Mouse (Mus musculus) neural tube, embryonic 13.5 days (tissue): ENCODE results near the gene Txn2. TPM values are rescaled to one million over a fixed set of nuclear protein-coding genes. Genes with fewer than 3 reads are reported as not detected.

Source experiments
- ATAC-seq: fragments of 200-750 bp; cut with Nextera tagmentation; 2 replicates; pipeline ENCODE4 v1.8.0; 2017; ENCODE audit warnings: low read depth, mild to moderate bottlenecking, moderate TSS enrichment, moderate library complexity
- H3K27ac ChIP-seq: fragments of 300-500 bp; sonication (generic); replicated peaks from 2 replicates; pipeline ENCODE4 v1.5.1; 2015; ENCODE audit warnings: moderate library complexity, mild to moderate bottlenecking, inconsistent platforms
- H3K27me3 ChIP-seq: fragments of 300-500 bp; sonication (generic); 2 replicates; pipeline ENCODE4 v1.6.1; 2015; ENCODE audit warnings: mild to moderate bottlenecking, inconsistent platforms
- H3K36me3 ChIP-seq: fragments of 300-500 bp; sonication (generic); 2 replicates; pipeline ENCODE4 v1.6.1; 2015; ENCODE audit warnings: mild to moderate bottlenecking, inconsistent platforms
- H3K4me1 ChIP-seq: fragments of 300-500 bp; sonication (generic); replicated peaks from 2 replicates; pipeline ENCODE4 v1.6.1; 2015; ENCODE audit warnings: inconsistent platforms
- H3K4me2 ChIP-seq: fragments of 300-500 bp; sonication (generic); 2 replicates; pipeline ENCODE4 v1.6.1; 2015; ENCODE audit warnings: inconsistent platforms, mild to moderate bottlenecking, moderate library complexity
- H3K4me3 ChIP-seq: fragments of 300-500 bp; sonication (generic); 2 replicates; pipeline ENCODE4 v1.5.1; 2015; ENCODE audit warnings: mild to moderate bottlenecking, inconsistent platforms
- H3K9ac ChIP-seq: fragments of 300-500 bp; sonication (generic); 2 replicates; pipeline ENCODE4 v1.6.1; 2015; ENCODE audit warnings: moderate library complexity, mild to moderate bottlenecking, inconsistent platforms
- H3K9me3 ChIP-seq: fragments of 300-500 bp; sonication (generic); 2 replicates; pipeline ENCODE4 v1.6.1; 2016; ENCODE audit warnings: inconsistent platforms
- WGBS: fragments of 180-500 bp; shearing (Covaris S2); methylation state at CpG from one replicate; pipeline ENCODE4 v1.1.7; 2015; 5-methylcytosine and 5-hydroxymethylcytosine counted together
- polyA plus RNA-seq: library from polyadenylated mRNA; unstranded; fragments of >200 nt; fragmentation: Nextera tagmentation; extraction: Ambion mirVana; gene quantifications from 2 replicates; pipeline ENCODE4 v1.2.1, GENCODE M21; 2015

Gene Txn2
- polyA plus RNA-seq, 1 experiment from 2014 or later, result 209 TPM

DNA sequence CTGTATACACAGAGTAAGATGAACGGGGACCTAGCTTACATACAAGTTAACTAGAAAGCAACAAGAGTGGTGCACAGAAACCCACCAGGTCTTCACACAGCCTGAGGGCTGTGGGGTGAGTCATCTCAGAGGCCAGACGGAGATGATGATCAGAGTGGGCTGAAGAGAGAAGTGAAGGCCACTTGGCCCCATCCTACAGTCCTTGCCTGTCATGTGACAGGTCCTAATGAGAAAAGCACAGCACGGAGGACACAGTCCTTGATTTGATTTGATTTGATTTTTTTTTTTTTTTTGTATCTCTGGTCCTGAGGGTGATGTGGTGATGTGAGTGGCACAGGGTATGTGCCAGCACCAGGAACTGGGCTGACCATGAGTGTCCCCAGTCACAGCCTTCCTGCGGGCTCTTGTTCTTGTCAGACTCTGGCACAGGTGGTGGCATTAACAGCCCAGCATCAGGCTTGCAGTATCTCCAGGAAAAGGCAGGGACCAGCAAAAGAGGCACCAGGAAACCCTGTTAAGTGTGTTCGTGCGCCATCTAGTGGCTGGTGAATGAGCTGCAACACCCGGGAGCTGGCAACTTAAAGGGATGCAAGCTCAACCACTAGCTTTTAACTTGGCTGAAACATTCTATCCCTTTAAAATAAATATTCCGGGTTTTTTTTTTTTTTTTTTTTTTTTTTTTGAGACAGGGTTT is 11.8 kb downstream of the Txn2 start:
- Histone ChIP-seq H3K27ac (no peak overlapping the region), H3K9ac (no peak overlapping the region), H3K36me3 (peaks cover 69% of the 10 kb centered on the region), H3K4me2 (no peak overlapping the region), H3K27me3 (no peaks in the 10 kb centered on the region), H3K9me3 (no peaks in the 10 kb centered on the region), H3K4me1 (0 out of 2 replicates have a peak, but pooled peaks cover 4% of the 10 kb centered on the region), H3K4me3 (no peak overlapping the region)
- ATAC-seq, result 0 out of 2 replicates have a peak, but pooled peaks have one; percentile 61
- 43% methylated on average over 8 of the region's 8 CpGs for WGBS

DNA sequence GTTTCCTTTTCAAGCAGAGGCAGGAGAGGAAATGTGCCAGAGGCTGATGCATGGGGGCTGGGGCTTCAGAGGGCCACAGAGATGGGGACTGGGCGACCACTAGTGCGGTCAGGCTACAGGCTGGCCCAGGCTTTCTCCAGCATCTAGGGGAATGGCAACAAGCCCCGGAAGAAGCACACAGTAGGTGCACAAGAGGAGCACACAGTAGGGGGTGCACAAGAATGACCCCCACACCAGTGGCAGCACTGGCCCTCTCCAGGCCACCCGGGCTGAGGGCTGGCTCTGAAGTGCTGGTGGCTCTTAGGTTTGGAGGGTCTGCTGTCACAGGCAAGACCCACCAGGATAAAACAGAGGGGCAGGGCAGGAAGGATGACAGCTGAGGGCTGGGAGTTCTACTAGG is 13.5 kb downstream of the Txn2 start:
- no peak overlapping the region for H3K4me2 ChIP-seq
- H3K36me3 ChIP-seq, result peaks cover 54% of the 10 kb centered on the region
- WGBS, result 97% methylated on average over 4 of the region's 4 CpGs
- H3K4me3 ChIP-seq, result no peak overlapping the region
- H3K9ac ChIP-seq, result no peak overlapping the region
- no peaks in the 10 kb centered on the region for H3K27me3 ChIP-seq
- H3K4me1 ChIP-seq, result 0 out of 2 replicates have a peak, but pooled peaks cover 4% of the 10 kb centered on the region
- no peaks in the 10 kb centered on the region for H3K9me3 ChIP-seq
- no peak overlapping the region for H3K27ac ChIP-seq
- no peak for ATAC-seq

DNA sequence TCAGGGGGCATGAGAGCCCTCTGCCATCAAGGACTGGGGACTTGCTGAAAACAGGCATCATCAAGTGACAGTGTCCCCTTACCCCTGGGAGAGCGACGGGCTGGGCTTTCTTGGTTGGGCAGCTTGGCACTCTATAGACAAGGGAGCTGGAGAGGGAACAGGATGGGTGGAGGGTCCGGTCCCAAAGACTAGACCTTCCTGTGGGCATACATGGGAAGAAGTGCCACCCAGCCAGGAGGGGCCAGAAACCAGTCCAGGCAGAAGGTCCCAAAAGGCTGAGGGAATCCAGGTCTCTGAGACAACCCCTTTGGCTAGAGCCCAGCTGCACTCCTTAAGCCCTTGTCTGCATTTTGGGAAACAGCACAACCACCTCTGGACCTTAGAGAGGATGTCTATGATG is 14.3 kb downstream of the Txn2 start:
- peaks cover 47% of the 10 kb centered on the region for H3K36me3 ChIP-seq
- no peak for ATAC-seq
- no peak overlapping the region for H3K4me3 ChIP-seq
- H3K9me3 ChIP-seq, result no peaks in the 10 kb centered on the region
- 0 out of 2 replicates have a peak, but pooled peaks cover 4% of the 10 kb centered on the region for H3K4me1 ChIP-seq
- 97% methylated on average over 3 of the region's 3 CpGs for WGBS
- H3K27ac ChIP-seq, result no peak overlapping the region
- H3K27me3 ChIP-seq, result no peaks in the 10 kb centered on the region
- H3K9ac ChIP-seq, result no peak overlapping the region
- H3K4me2 ChIP-seq, result no peak overlapping the region

GRCm38 (mm10) chr15:77913054-77913453 is 15.8 kb downstream of the Txn2 start:
- ATAC-seq, result no peak
- Histone ChIP-seq H3K27ac (no peak overlapping the region), H3K4me1 (0 out of 2 replicates have a peak, but pooled peaks cover 4% of the 10 kb centered on the region), H3K27me3 (no peaks in the 10 kb centered on the region), H3K36me3 (peaks cover 34% of the 10 kb centered on the region), H3K4me2 (no peak overlapping the region), H3K9ac (no peak overlapping the region), H3K9me3 (no peaks in the 10 kb centered on the region), H3K4me3 (no peak overlapping the region)
- 87% methylated on average over 8 of the region's 8 CpGs for WGBS

- Histone ChIP-seq H3K4me3 (no peak overlapping the region), H3K27ac (no peak overlapping the region), H3K9ac (no peak overlapping the region), H3K4me2 (no peak overlapping the region), H3K4me1 (0 out of 2 replicates have a peak, but pooled peaks cover 4% of the 10 kb centered on the region), H3K27me3 (no peaks in the 10 kb centered on the region), H3K36me3 (peaks cover 33% of the 10 kb centered on the region), H3K9me3 (no peaks in the 10 kb centered on the region)
- WGBS, result 66% methylated on average over 7 of the region's 7 CpGs
- ATAC-seq, result no peak
Measured at GRCm38 (mm10) chr15:77912585-77912984, 16.2 kb downstream of the Txn2 start.

DNA sequence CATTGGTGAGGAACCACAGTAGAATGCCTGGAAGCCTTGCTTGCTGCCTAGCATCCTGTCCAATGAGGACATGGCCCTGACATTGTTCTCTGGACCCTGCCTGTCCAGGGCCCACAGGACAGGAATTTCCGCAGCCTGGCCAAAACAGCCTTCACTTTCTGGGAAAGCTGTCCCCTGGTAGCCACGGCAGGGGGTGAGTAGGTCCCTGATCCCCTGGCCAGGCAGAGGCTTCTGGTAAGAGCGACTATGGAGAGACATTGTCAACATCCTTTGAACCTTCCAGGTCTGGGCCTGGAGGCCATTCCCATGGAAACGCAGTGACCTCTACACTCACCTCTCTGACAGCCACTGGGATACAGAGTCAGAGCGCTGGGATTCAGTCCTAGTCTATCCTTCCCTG is 16.8 kb downstream of the Txn2 start:
- no peak overlapping the region for H3K4me2 ChIP-seq
- 73% methylated on average over 5 of the region's 5 CpGs for WGBS
- H3K4me3 ChIP-seq, result no peak overlapping the region
- H3K4me1 ChIP-seq, result 0 out of 2 replicates have a peak, but pooled peaks cover 4% of the 10 kb centered on the region
- no peaks in the 10 kb centered on the region for H3K9me3 ChIP-seq
- H3K9ac ChIP-seq, result no peak overlapping the region
- no peak overlapping the region for H3K27ac ChIP-seq
- no peak for ATAC-seq
- H3K27me3 ChIP-seq, result no peaks in the 10 kb centered on the region
- peaks cover 33% of the 10 kb centered on the region for H3K36me3 ChIP-seq

DNA sequence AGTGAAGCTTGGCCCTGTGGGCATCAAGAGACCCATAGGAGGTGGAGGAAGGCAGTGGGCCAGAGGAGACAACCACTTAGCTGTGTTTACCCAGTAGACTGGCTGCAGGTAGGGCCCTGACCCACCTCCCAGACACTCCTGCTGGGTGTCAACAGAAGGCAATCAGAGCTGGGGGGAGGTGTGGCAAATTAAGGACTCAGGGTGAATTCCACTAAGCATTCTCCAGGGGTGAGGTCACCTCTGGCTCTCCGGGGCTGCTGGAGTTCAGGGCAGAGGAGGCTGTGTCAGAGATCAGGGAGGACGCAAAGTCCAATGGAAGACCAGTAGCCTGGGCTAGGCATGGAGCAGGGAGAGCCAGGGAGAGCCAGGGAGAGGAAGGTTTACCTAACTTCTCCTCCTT is 17.7 kb downstream of the Txn2 start:
- Histone ChIP-seq H3K36me3 (peaks cover 24% of the 10 kb centered on the region), H3K9me3 (no peaks in the 10 kb centered on the region), H3K4me1 (0 out of 2 replicates have a peak, but pooled peaks cover 4% of the 10 kb centered on the region), H3K9ac (no peak overlapping the region), H3K27ac (no peak overlapping the region), H3K4me3 (no peak overlapping the region), H3K4me2 (no peak overlapping the region), H3K27me3 (peaks cover 10% of the 10 kb centered on the region)
- ATAC-seq, result no peak
- 14% methylated on average over 2 of the region's 2 CpGs for WGBS

GRCm38 (mm10) chr15:77907646-77908518 is 20.9 kb downstream of the Txn2 start:
- H3K4me1 ChIP-seq, result peaks cover 12% of the 10 kb centered on the region
- H3K27ac ChIP-seq, result no peak overlapping the region
- H3K9ac ChIP-seq, result no peak overlapping the region
- H3K4me3 ChIP-seq, result no peak overlapping the region
- peaks cover 21% of the 10 kb centered on the region for H3K27me3 ChIP-seq
- H3K9me3 ChIP-seq, result no peaks in the 10 kb centered on the region
- H3K4me2 ChIP-seq, result no peak overlapping the region
- 56% methylated on average over 9 of the region's 9 CpGs for WGBS
- no peaks in the 10 kb centered on the region for H3K36me3 ChIP-seq
- ATAC-seq, result no peak

GRCm38 (mm10) chr15:77906545-77906944 is 22.3 kb downstream of the Txn2 start:
- no peaks in the 10 kb centered on the region for H3K36me3 ChIP-seq
- H3K4me1 ChIP-seq, result peaks cover 8% of the 10 kb centered on the region
- H3K9ac ChIP-seq, result no peak overlapping the region
- H3K27ac ChIP-seq, result no peak overlapping the region
- no peak overlapping the region for H3K4me3 ChIP-seq
- no peak overlapping the region for H3K4me2 ChIP-seq
- ATAC-seq, result no peak
- H3K9me3 ChIP-seq, result no peaks in the 10 kb centered on the region
- H3K27me3 ChIP-seq, result peaks cover 21% of the 10 kb centered on the region
- WGBS, result 73% methylated on average over 10 of the region's 10 CpGs

GRCm38 (mm10) chr15:77906081-77906480 is 22.7 kb downstream of the Txn2 start:
- H3K27ac ChIP-seq, result no peak overlapping the region
- ATAC-seq, result no peak
- WGBS, result 83% methylated on average over 8 of the region's 8 CpGs
- H3K4me3 ChIP-seq, result no peak overlapping the region
- H3K4me1 ChIP-seq, result peaks cover 8% of the 10 kb centered on the region
- H3K9ac ChIP-seq, result no peak overlapping the region
- no peaks in the 10 kb centered on the region for H3K9me3 ChIP-seq
- H3K4me2 ChIP-seq, result no peak overlapping the region
- peaks cover 21% of the 10 kb centered on the region for H3K27me3 ChIP-seq
- H3K36me3 ChIP-seq, result no peaks in the 10 kb centered on the region

GRCm38 (mm10) chr15:77905275-77905970 is 23.4 kb downstream of the Txn2 start:
- H3K4me2 ChIP-seq, result peak overlapping the region; percentile 60
- no peak; the same call in 1 of the 2 replicates for ATAC-seq

More at GRCm38 (mm10) chr15:77905275-77905970, 23.4 kb downstream of the Txn2 start:
- Histone ChIP-seq H3K4me3 (peak overlapping the region; percentile 33), H3K36me3 (no peaks in the 10 kb centered on the region), H3K9ac (peak overlapping the region; percentile 64), H3K9me3 (no peaks in the 10 kb centered on the region), H3K27ac (no peak overlapping the region), H3K4me1 (peaks cover 8% of the 10 kb centered on the region), H3K27me3 (peaks cover 21% of the 10 kb centered on the region)
- WGBS, result 4% methylated on average over 26 of the region's 26 CpGs
